Mouse (Mus musculus): Measurements from ENCODE around the gene Hcfc1r1. TPM values are rescaled to one million over a fixed set of nuclear protein-coding genes. Genes with fewer than 3 reads are reported as not detected.

The Hcfc1r1 gene
- polyA plus RNA-seq, 1 experiment from 2014 or later = 84.8 TPM

GRCm38 (mm10) chr17:23660117-23660875 is 13.1 kb upstream of the Hcfc1r1 start, which contains the start of gene Bicdl2:
Gene Bicdl2, plus strand, starts transcription at chr17:23660506.
- ATAC-seq (ENCODE audit: insufficient read depth, low FRiP score, low read depth) = peak; percentile 33; the same call in 1 of the 2 replicates
- H3K27me3 ChIP-seq (replicated peaks) = peaks cover 26% of the 10 kb centered on the region
- no peaks in the 10 kb centered on the region for H3K9me3 ChIP-seq
- 5% methylated on average over 27 of the region's 27 CpGs for WGBS
- peak within 1 kb of the TSS; percentile 55 for H3K4me2 ChIP-seq
- no peaks in the 10 kb centered on the region for H3K36me3 ChIP-seq
- peak within 1 kb of the TSS; percentile 60; the same call in 1 of the 2 replicates for H3K27ac ChIP-seq
- H3K9ac ChIP-seq = no peak within 1 kb of the TSS
- peak within 1 kb of the TSS; percentile 37 for H3K4me3 ChIP-seq (replicated peaks)
- 0 out of 2 replicates have a peak, but pooled peaks cover 5% of the 10 kb centered on the region for H3K4me1 ChIP-seq

GRCm38 (mm10) chr17:23660876-23661200 is 12.6 kb upstream of the Hcfc1r1 start:
- peaks cover 26% of the 10 kb centered on the region for H3K27me3 ChIP-seq (replicated peaks)
- H3K4me3 ChIP-seq (replicated peaks) = peak overlapping the region; percentile 37
- H3K9me3 ChIP-seq = no peaks in the 10 kb centered on the region
- H3K9ac ChIP-seq = no peak overlapping the region
- 4% methylated on average over 14 of the region's 14 CpGs for WGBS
- H3K27ac ChIP-seq = peak overlapping the region; percentile 60; the same call in 1 of the 2 replicates
- H3K4me2 ChIP-seq = peak overlapping the region; percentile 55
- peak; percentile 63; the same call in 1 of the 2 replicates for ATAC-seq (ENCODE audit: insufficient read depth, low FRiP score, low read depth)
- 0 out of 2 replicates have a peak, but pooled peaks cover 5% of the 10 kb centered on the region for H3K4me1 ChIP-seq
- H3K36me3 ChIP-seq = no peaks in the 10 kb centered on the region

- Histone ChIP-seq H3K36me3 (no peaks in the 10 kb centered on the region), H3K4me2 (peak overlapping the region; percentile 55), H3K9me3 (no peaks in the 10 kb centered on the region), H3K9ac (no peak overlapping the region), H3K27ac (no peak overlapping the region), H3K4me3 (replicated peaks) (no peak overlapping the region), H3K4me1 (0 out of 2 replicates have a peak, but pooled peaks cover 5% of the 10 kb centered on the region), H3K27me3 (replicated peaks) (peaks cover 26% of the 10 kb centered on the region)
- ATAC-seq (ENCODE audit: insufficient read depth, low FRiP score, low read depth) = no peak
- 2% methylated on average over 9 of the region's 9 CpGs for WGBS
These were observed 11.9 kb upstream of the Hcfc1r1 start for GRCm38 (mm10) chr17:23661526-23661925.

- peak; percentile 14; the same call in 1 of the 2 replicates for ATAC-seq (ENCODE audit: insufficient read depth, low FRiP score, low read depth)
- H3K36me3 ChIP-seq = peaks cover 13% of the 10 kb centered on the region
- H3K27ac ChIP-seq = no peak overlapping the region
- H3K9me3 ChIP-seq = no peaks in the 10 kb centered on the region
- H3K4me3 ChIP-seq (replicated peaks) = no peak overlapping the region
- 12% methylated on average over 5 of the region's 5 CpGs for WGBS
- H3K4me1 ChIP-seq = 0 out of 2 replicates have a peak, but pooled peaks cover 5% of the 10 kb centered on the region
- peaks cover 25% of the 10 kb centered on the region for H3K27me3 ChIP-seq (replicated peaks)
- no peak overlapping the region for H3K9ac ChIP-seq
- H3K4me2 ChIP-seq = no peak overlapping the region
These were observed 8.8 kb upstream of the Hcfc1r1 start for GRCm38 (mm10) chr17:23664556-23665021.

- 0 out of 2 replicates have a peak, but pooled peaks cover 5% of the 10 kb centered on the region for H3K4me1 ChIP-seq
- 80% methylated on average over 14 of the region's 14 CpGs for WGBS
- no peak for ATAC-seq (ENCODE audit: insufficient read depth, low FRiP score, low read depth)
These were observed 7.9 kb upstream of the Hcfc1r1 start for GRCm38 (mm10) chr17:23665511-23665910.

GRCm38 (mm10) chr17:23670516-23671074 is 2.8 kb upstream of the Hcfc1r1 start:
- H3K36me3 ChIP-seq = peaks cover 20% of the 10 kb centered on the region

More at GRCm38 (mm10) chr17:23665511-23665910, 7.9 kb upstream of the Hcfc1r1 start:
- H3K4me2 ChIP-seq = no peak overlapping the region
- H3K36me3 ChIP-seq = peaks cover 20% of the 10 kb centered on the region
- H3K9ac ChIP-seq = no peak overlapping the region
- H3K4me3 ChIP-seq (replicated peaks) = no peak overlapping the region
- no peaks in the 10 kb centered on the region for H3K9me3 ChIP-seq
- peaks cover 16% of the 10 kb centered on the region for H3K27me3 ChIP-seq (replicated peaks)
- H3K27ac ChIP-seq = no peak overlapping the region

GRCm38 (mm10) chr17:23671519-23671918 is 1.9 kb upstream of the Hcfc1r1 start:
- no peak overlapping the region for H3K4me2 ChIP-seq
- H3K27ac ChIP-seq = no peak overlapping the region
- peaks cover 20% of the 10 kb centered on the region for H3K36me3 ChIP-seq
- H3K9ac ChIP-seq = no peak overlapping the region
- no peak overlapping the region for H3K4me3 ChIP-seq (replicated peaks)
- no peak for ATAC-seq (ENCODE audit: insufficient read depth, low FRiP score, low read depth)
- WGBS = 85% methylated on average over 3 of the region's 3 CpGs
- no peaks in the 10 kb centered on the region for H3K27me3 ChIP-seq (replicated peaks)
- H3K4me1 ChIP-seq = peaks cover 32% of the 10 kb centered on the region
- no peaks in the 10 kb centered on the region for H3K9me3 ChIP-seq

More at GRCm38 (mm10) chr17:23670516-23671074, 2.8 kb upstream of the Hcfc1r1 start:
- Histone ChIP-seq H3K27ac (no peak overlapping the region), H3K4me3 (replicated peaks) (no peak overlapping the region), H3K9ac (no peak overlapping the region), H3K4me1 (peaks cover 23% of the 10 kb centered on the region), H3K4me2 (no peak overlapping the region), H3K27me3 (replicated peaks) (no peaks in the 10 kb centered on the region), H3K9me3 (no peaks in the 10 kb centered on the region)
- WGBS = 90% methylated on average over 7 of the region's 7 CpGs
- ATAC-seq (ENCODE audit: insufficient read depth, low FRiP score, low read depth) = no peak

- Histone ChIP-seq H3K27me3 (replicated peaks) (no peaks in the 10 kb centered on the region), H3K4me2 (peak overlapping the region; percentile 96), H3K9me3 (no peaks in the 10 kb centered on the region), H3K4me3 (replicated peaks) (peak overlapping the region; percentile 72), H3K9ac (no peak overlapping the region), H3K27ac (no peak overlapping the region), H3K36me3 (peaks cover 13% of the 10 kb centered on the region), H3K4me1 (peaks cover 40% of the 10 kb centered on the region)
- ATAC-seq (ENCODE audit: insufficient read depth, low FRiP score, low read depth) = no peak
- 62% methylated on average over 3 of the region's 3 CpGs for WGBS
These were observed 635 bp upstream of the Hcfc1r1 start for GRCm38 (mm10) chr17:23672761-23673160.

- Histone ChIP-seq H3K4me1 (peaks cover 45% of the 10 kb centered on the region), H3K4me3 (replicated peaks) (peak overlapping the region; percentile 72), H3K27ac (peak overlapping the region; percentile 83), H3K9ac (peak overlapping the region; percentile 52), H3K4me2 (peak overlapping the region; percentile 96), H3K9me3 (no peaks in the 10 kb centered on the region), H3K27me3 (replicated peaks) (peaks cover 7% of the 10 kb centered on the region), H3K36me3 (peaks cover 7% of the 10 kb centered on the region; the same call in 1 of the 2 replicates)
- 37% methylated on average over 9 of the region's 9 CpGs for WGBS
- no peak for ATAC-seq (ENCODE audit: insufficient read depth, low FRiP score, low read depth)
These were observed 1.0 kb downstream of the Hcfc1r1 start for GRCm38 (mm10) chr17:23674271-23674952.

- peaks cover 2% of the 10 kb centered on the region; the same call in 1 of the 2 replicates for H3K36me3 ChIP-seq
- peaks cover 47% of the 10 kb centered on the region for H3K4me1 ChIP-seq
- H3K9ac ChIP-seq = peak overlapping the region; percentile 9; the same call in 1 of the 2 replicates
These were observed 1.7 kb downstream of the Hcfc1r1 start for GRCm38 (mm10) chr17:23675127-23675526.

GRCm38 (mm10) chr17:23675564-23676281 is 2.3 kb downstream of the Hcfc1r1 start:
- peak overlapping the region; percentile 69 for H3K4me3 ChIP-seq (replicated peaks)
- no peaks in the 10 kb centered on the region for H3K36me3 ChIP-seq
- 15% methylated on average over 15 of the region's 15 CpGs for WGBS
- ATAC-seq (ENCODE audit: insufficient read depth, low FRiP score, low read depth) = no peak
- no peaks in the 10 kb centered on the region for H3K9me3 ChIP-seq
- no peak overlapping the region for H3K9ac ChIP-seq
- H3K4me2 ChIP-seq = peak overlapping the region; percentile 96
- peaks cover 16% of the 10 kb centered on the region for H3K27me3 ChIP-seq (replicated peaks)
- peak overlapping the region; percentile 83 for H3K27ac ChIP-seq
- H3K4me1 ChIP-seq = peaks cover 47% of the 10 kb centered on the region

More at GRCm38 (mm10) chr17:23675127-23675526, 1.7 kb downstream of the Hcfc1r1 start:
- WGBS = 30% methylated on average over 5 of the region's 5 CpGs
- Histone ChIP-seq H3K4me3 (replicated peaks) (peak overlapping the region; percentile 72), H3K4me2 (peak overlapping the region; percentile 96), H3K9me3 (no peaks in the 10 kb centered on the region), H3K27ac (peak overlapping the region; percentile 83), H3K27me3 (replicated peaks) (peaks cover 10% of the 10 kb centered on the region)
- no peak for ATAC-seq (ENCODE audit: insufficient read depth, low FRiP score, low read depth)

Measured in stomach, embryonic 15.5 days (tissue).